Mouse (Mus musculus) heart, postnatal 10 days (tissue): ENCODE measurements around the gene Dph3. TPM values are rescaled to one million over a fixed set of nuclear protein-coding genes. Genes with fewer than 3 reads are reported as not detected.

ENCODE experiments used
- total RNA-seq, 2 experiments: library from RNA; stranded (reverse); gene quantifications; 2 replicates each; pipeline ENCODE4 v1.2.3; 2021

The Dph3 gene
- total RNA-seq, 2 experiments from 2014 or later = 83.4 to 83.7 TPM

Other genes starting within 250 kb of the Dph3 start
- gene Galnt15, start 56.7 kb downstream of the Dph3 start, total RNA-seq = 10 to 100 TPM; 11.6 to 13.0 TPM
- 10 to 100 TPM; 45.1 to 49.3 TPM for gene Oxnad1, start 355 bp downstream of the Dph3 start, total RNA-seq
- not detected for gene Msmb, start 56.3 kb upstream of the Dph3 start, total RNA-seq
- gene Ncoa4, start 74.1 kb upstream of the Dph3 start, total RNA-seq = 100 to 1,000 TPM; 112 to 129 TPM
- 100 to 1,000 TPM; 159 to 184 TPM for gene Timm23, start 116.2 kb upstream of the Dph3 start, total RNA-seq
- 10 to 100 TPM; 24.3 to 29.6 TPM for gene Parg, start 116.2 kb upstream of the Dph3 start, total RNA-seq
- 10 to 100 TPM; 13.3 to 14.2 TPM for gene Ogdhl, start 236.3 kb upstream of the Dph3 start, total RNA-seq